Mouse (Mus musculus): Measurements from ENCODE around the gene Rbpj.

Gene Rbpj

GRCm38 (mm10) chr5:53509927-53510326 lies 44.0 kb downstream of the Rbpj start:
- DNase-seq (ENCODE audit: low read depth, low spot score), result no peak

- DNase-seq (ENCODE audit: low read depth, low spot score), result no peak
These were observed 45.5 kb downstream of the Rbpj start for GRCm38 (mm10) chr5:53511426-53511825.

- DNase-seq (ENCODE audit: low read depth, low spot score), result no peak
These were observed 49.1 kb downstream of the Rbpj start for GRCm38 (mm10) chr5:53514959-53515612.

GRCm38 (mm10) chr5:53516482-53516881 lies 50.5 kb downstream of the Rbpj start:
- no peak for DNase-seq (ENCODE audit: low read depth, low spot score)

- no peak for DNase-seq (ENCODE audit: low read depth, low spot score)
These were observed 51.9 kb downstream of the Rbpj start for GRCm38 (mm10) chr5:53517802-53518201.

- no peak for DNase-seq (ENCODE audit: low read depth, low spot score)
These were observed 53.2 kb downstream of the Rbpj start for GRCm38 (mm10) chr5:53519131-53519530.

GRCm38 (mm10) chr5:53519998-53520577 lies 54.1 kb downstream of the Rbpj start:
- no peak for DNase-seq (ENCODE audit: low read depth, low spot score)

GRCm38 (mm10) chr5:53523046-53523445 lies 57.1 kb downstream of the Rbpj start:
- DNase-seq (ENCODE audit: low read depth, low spot score), result no peak

GRCm38 (mm10) chr5:53524162-53524561 lies 58.2 kb downstream of the Rbpj start:
- DNase-seq (ENCODE audit: low read depth, low spot score), result no peak

GRCm38 (mm10) chr5:53524831-53525230 lies 58.9 kb downstream of the Rbpj start:
- DNase-seq (ENCODE audit: low read depth, low spot score), result no peak

GRCm38 (mm10) chr5:53525305-53526069 lies 59.5 kb downstream of the Rbpj start:
- DNase-seq (ENCODE audit: low read depth, low spot score), result no peak

GRCm38 (mm10) chr5:53526070-53526430 lies 60.1 kb downstream of the Rbpj start:
- no peak for DNase-seq (ENCODE audit: low read depth, low spot score)

GRCm38 (mm10) chr5:53529846-53530245 lies 63.9 kb downstream of the Rbpj start:
- DNase-seq (ENCODE audit: low read depth, low spot score), result no peak

GRCm38 (mm10) chr5:53535096-53535495 lies 69.1 kb downstream of the Rbpj start:
- no peak for DNase-seq (ENCODE audit: low read depth, low spot score)

GRCm38 (mm10) chr5:53536635-53537554 lies 70.9 kb downstream of the Rbpj start:
- DNase-seq (ENCODE audit: low read depth, low spot score), result no peak

GRCm38 (mm10) chr5:53539860-53540633 lies 74.1 kb downstream of the Rbpj start:
- no peak for DNase-seq (ENCODE audit: low read depth, low spot score)

GRCm38 (mm10) chr5:53542073-53542472 lies 76.1 kb downstream of the Rbpj start:
- no peak for DNase-seq (ENCODE audit: low read depth, low spot score)

- DNase-seq (ENCODE audit: low read depth, low spot score), result no peak
These were observed 77.4 kb downstream of the Rbpj start for GRCm38 (mm10) chr5:53543399-53543798.

GRCm38 (mm10) chr5:53543945-53544344 lies 78.0 kb downstream of the Rbpj start:
- no peak for DNase-seq (ENCODE audit: low read depth, low spot score)

GRCm38 (mm10) chr5:53546440-53546839 lies 80.5 kb downstream of the Rbpj start:
- no peak for DNase-seq (ENCODE audit: low read depth, low spot score)

GRCm38 (mm10) chr5:53546979-53547472 lies 81.1 kb downstream of the Rbpj start:
- DNase-seq (ENCODE audit: low read depth, low spot score), result no peak

Data from retina, adult 2 months (tissue).